Mouse (Mus musculus) adrenal gland, postnatal 4 days (tissue): ENCODE measurements around the gene Olfr1326-ps1. TPM values are rescaled to one million over a fixed set of nuclear protein-coding genes. Genes with fewer than 3 reads are reported as not detected.

Source experiments
- DNase-seq, 2 experiments: peaks; one replicate each; pipeline ENCODE4 v3.0.0; 2021 to 2022; ENCODE audit warnings: low spot score in 2 of 2, mixed read lengths in 2 of 2
- long read RNA-seq, 2 experiments: library from polyadenylated mRNA; stranded (forward); transcript quantifications; one replicate each; pipeline ENCODE4 v2.0.0; 2021
- total RNA-seq, 2 experiments: library from RNA; stranded (reverse); gene quantifications; 2 replicates each; pipeline ENCODE4 v1.2.3; 2021

Olfr1326-ps1 gene
- total RNA-seq, result not detected
- long read RNA-seq, experiment 1, result 0 reads
- long read RNA-seq, experiment 2, result 0 reads

- DNase-seq, result no peak
Observed at GRCm38 (mm10) chrX:74574788-74575187, at the start of gene Olfr1326-ps1. Gene Olfr1326-ps1, minus strand, starts transcription at chrX:74574888.

GRCm38 (mm10) chrX:74592379-74592778, 17.7 kb upstream of the Olfr1326-ps1 start, which contains the start of gene Olfr1325:
Gene Olfr1325, plus strand, starts transcription at chrX:74592679.
- no peak for DNase-seq

Other genes with a start within 250 kb of the Olfr1326-ps1 start
- gene Plxna3, start 245.8 kb downstream of the Olfr1326-ps1 start, total RNA-seq, result 10 to 100 TPM; 17.4 to 22.7 TPM
- gene Lage3, start 221.3 kb downstream of the Olfr1326-ps1 start, total RNA-seq, result 10 to 100 TPM; 64.0 to 74.8 TPM
- gene Ubl4a, start 201.7 kb downstream of the Olfr1326-ps1 start, total RNA-seq, result 10 to 100 TPM; 52.7 to 56.9 TPM
- 10 to 100 TPM; 13.7 to 17.5 TPM for gene Slc10a3, start 201.5 kb downstream of the Olfr1326-ps1 start, total RNA-seq
- gene Fam3a, start 181.6 kb downstream of the Olfr1326-ps1 start, total RNA-seq, result 10 to 100 TPM; 26.0 to 32.0 TPM
- 10 to 100 TPM; 60.2 to 65.5 TPM for gene Ikbkg, start 181.6 kb downstream of the Olfr1326-ps1 start, total RNA-seq
- 10 to 100 TPM; 84.9 to 86.2 TPM for gene G6pdx, start 145.7 kb downstream of the Olfr1326-ps1 start, total RNA-seq
- gene Gm6880, start 93.5 kb downstream of the Olfr1326-ps1 start, total RNA-seq, result not detected
- gene Olfr1325, start 17.8 kb upstream of the Olfr1326-ps1 start, total RNA-seq, result not detected
- gene Gm5640, start 70.7 kb upstream of the Olfr1326-ps1 start, total RNA-seq, result not detected
- gene Gm6890, start 166.0 kb upstream of the Olfr1326-ps1 start, total RNA-seq, result not detected